29 mouse cellular contexts compared by ENCODE assay signal in genomic region chr14:20331316-20331715, GRCm38 (mm10).
"Had no signal": no experiment of that assay in that cellular context is flagged by ENCODE, and none has a peak within 500 bp of the region (broad histone marks: within the 10 kb centered on the region; RNA-seq: fewer than 3 reads in every experiment).

No protein-coding gene starts in this region.

- H3K4me3 ChIP-seq: heart, embryonic 12.5 days; heart, embryonic 13.5 days; heart, embryonic 15.5 days; hindbrain, embryonic 10.5 days; hindbrain, embryonic 12.5 days; hindbrain, embryonic 13.5 days; hindbrain, embryonic 15.5 days; intestine, embryonic 15.5 days; kidney, embryonic 15.5 days; layer of hippocampus, adult 2 months; left cerebral cortex, adult 2 months had no signal

- H3K27me3 ChIP-seq: heart, embryonic 12.5 days; heart, embryonic 13.5 days; heart, embryonic 15.5 days; hindbrain, embryonic 12.5 days; hindbrain, embryonic 13.5 days; hindbrain, embryonic 15.5 days; intestine, embryonic 15.5 days; kidney, embryonic 15.5 days had no signal

- DNase-seq: heart, postnatal 14 days; heart, postnatal 36 days; heart, postnatal 4 days; kidney, adult 11 months; kidney, adult 18-20 months; kidney, adult 2 months; kidney, adult 8-10 months; kidney, adult 9 months; kidney, postnatal 10 days; kidney, postnatal 14 days; kidney, postnatal 25 days; kidney, postnatal 36 days; kidney, postnatal 4 days; layer of hippocampus, adult 9-11 months; layer of hippocampus, postnatal 36 days had no signal

- H3K9me3 ChIP-seq: heart, embryonic 12.5 days; heart, embryonic 13.5 days; heart, embryonic 15.5 days; hindbrain, embryonic 10.5 days; hindbrain, embryonic 12.5 days; hindbrain, embryonic 13.5 days; hindbrain, embryonic 15.5 days; intestine, embryonic 15.5 days; kidney, embryonic 15.5 days had no signal

- H3K9ac ChIP-seq: heart, embryonic 12.5 days; heart, embryonic 13.5 days; heart, embryonic 15.5 days; hindbrain, embryonic 12.5 days; hindbrain, embryonic 13.5 days; hindbrain, embryonic 14.5 days; hindbrain, embryonic 15.5 days; intestine, embryonic 15.5 days; kidney, embryonic 15.5 days had no signal

- H3K27ac ChIP-seq: heart, embryonic 13.5 days; heart, embryonic 15.5 days; hindbrain, embryonic 10.5 days; hindbrain, embryonic 12.5 days; hindbrain, embryonic 13.5 days; hindbrain, embryonic 14.5 days; hindbrain, embryonic 15.5 days; hindbrain, postnatal 0 days; intestine, embryonic 15.5 days; kidney, embryonic 15.5 days; kidney, postnatal 0 days; layer of hippocampus, adult 2 months; left cerebral cortex, adult 2 months had no signal

- H3K4me1 ChIP-seq: heart, embryonic 12.5 days; heart, embryonic 13.5 days; heart, embryonic 15.5 days; hindbrain, embryonic 10.5 days; hindbrain, embryonic 12.5 days; hindbrain, embryonic 13.5 days; hindbrain, embryonic 15.5 days; intestine, embryonic 15.5 days; kidney, embryonic 15.5 days had no signal
